Mouse (Mus musculus) forebrain, embryonic 10.5 days (tissue): ENCODE measurements around the gene Zfhx3. TPM values are rescaled to one million over a fixed set of nuclear protein-coding genes. Genes with fewer than 3 reads are reported as not detected.
A peak's percentile ranks its signal among the peaks of the same experiment; 100 is the strongest.

Experiments used
- DNase-seq: peaks from one replicate; pipeline ENCODE4 v3.0.0-alpha.2; 2017; ENCODE audit warnings: low spot score; ENCODE audit errors: extremely low spot score
- H3K27ac ChIP-seq: fragments of 300-500 bp; sonication (generic); 2 replicates; pipeline ENCODE4 v1.5.1; 2016; ENCODE audit warnings: mild to moderate bottlenecking
- H3K27me3 ChIP-seq: fragments of 300-500 bp; sonication (generic); 2 replicates; pipeline ENCODE4 v1.6.1; 2016; ENCODE audit warnings: mild to moderate bottlenecking; ENCODE audit not compliant: poor library complexity, severe bottlenecking
- H3K36me3 ChIP-seq: fragments of 300-500 bp; sonication (generic); replicated peaks from 2 replicates; pipeline ENCODE4 v1.6.1; 2016; ENCODE audit warnings: mild to moderate bottlenecking, moderate library complexity
- H3K4me1 ChIP-seq: fragments of 300-500 bp; sonication (generic); 2 replicates; pipeline ENCODE4 v1.6.1; 2016
- H3K4me3 ChIP-seq: fragments of 300-500 bp; sonication (generic); 2 replicates; pipeline ENCODE4 v1.5.1; 2016; ENCODE audit warnings: mild to moderate bottlenecking, moderate library complexity
- H3K9me3 ChIP-seq: fragments of 300-500 bp; sonication (generic); 2 replicates; pipeline ENCODE4 v1.6.1; 2016; ENCODE audit warnings: mild to moderate bottlenecking, moderate library complexity
- WGBS: fragments of 180-500 bp; shearing (Covaris S2); methylation state at CpG from one replicate; pipeline ENCODE4 v1.1.7; 2016; 5-methylcytosine and 5-hydroxymethylcytosine counted together
- polyA plus RNA-seq: library from polyadenylated mRNA; unstranded; fragments of >200 nt; fragmentation: Nextera tagmentation; extraction: Ambion mirVana; gene quantifications from 2 replicates; pipeline ENCODE4 v1.2.1, GENCODE M21; 2016

Zfhx3 gene
- polyA plus RNA-seq, 1 experiment from 2014 or later = 11.4 TPM

DNA sequence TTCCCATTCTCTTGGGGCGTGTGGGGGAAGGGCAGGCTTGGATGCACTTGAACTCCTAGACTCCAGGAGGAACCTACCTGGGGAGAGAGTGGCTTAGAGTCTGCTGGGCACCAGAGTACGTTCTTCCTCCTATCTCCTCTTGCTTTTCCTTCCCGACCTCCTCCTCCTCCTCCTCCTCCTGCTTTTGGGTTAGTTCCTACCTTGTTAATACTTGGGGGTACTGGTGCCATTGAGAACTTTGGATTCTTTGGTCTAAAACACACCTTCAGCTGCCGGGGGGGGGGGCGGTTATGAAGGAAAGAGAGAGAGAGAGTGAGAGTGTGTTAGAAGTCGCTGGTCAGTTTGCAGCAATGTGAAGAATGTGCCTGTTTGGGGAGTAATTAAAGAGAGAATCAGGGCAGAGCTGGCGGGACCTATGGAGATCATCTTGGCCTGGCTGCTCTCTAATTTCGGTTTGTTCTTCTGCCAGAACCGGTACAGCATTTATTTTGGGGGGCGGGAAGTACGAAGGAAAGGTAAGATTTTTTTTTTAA, 773.0 kb downstream of the Zfhx3 start:
- Histone ChIP-seq H3K4me1 (peaks cover 98% of the 10 kb centered on the region), H3K27me3 (peaks cover 43% of the 10 kb centered on the region), H3K4me3 (peak overlapping the region; percentile 88), H3K27ac (peak overlapping the region; percentile 94), H3K36me3 (no peaks in the 10 kb centered on the region), H3K9me3 (no peaks in the 10 kb centered on the region)
- 6% methylated on average over 11 of the region's 11 CpGs for WGBS
- DNase-seq = no peak

DNA sequence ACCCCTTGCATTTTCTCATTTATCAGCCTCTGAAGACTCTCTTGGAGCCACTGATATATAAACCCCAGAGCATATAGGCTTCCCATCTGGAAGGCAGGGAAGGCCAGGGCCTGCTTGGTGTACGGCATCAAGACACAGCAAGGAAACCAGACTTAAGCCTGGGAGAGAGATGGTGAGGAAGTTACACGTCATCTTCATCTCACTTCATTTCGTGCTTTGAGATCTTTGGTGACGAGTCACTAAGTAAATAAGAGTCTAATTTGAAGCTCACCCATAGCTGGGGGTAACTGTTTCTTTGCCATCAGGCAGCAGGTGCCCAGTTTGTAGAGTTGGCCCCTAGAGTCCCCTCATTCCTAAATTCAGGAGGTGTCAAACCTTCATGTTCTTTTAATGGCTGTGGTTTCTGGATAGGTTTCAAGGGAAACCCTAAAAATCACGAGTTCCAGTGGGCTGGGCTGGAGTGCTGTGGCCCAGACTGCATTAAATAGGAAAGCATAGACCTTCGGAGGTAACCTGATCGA, 773.9 kb downstream of the Zfhx3 start:
- 42% methylated on average over 7 of the region's 7 CpGs for WGBS
- no peaks in the 10 kb centered on the region for H3K9me3 ChIP-seq
- no peak for DNase-seq
- H3K27ac ChIP-seq = peak overlapping the region; percentile 48
- peaks cover 97% of the 10 kb centered on the region for H3K4me1 ChIP-seq
- H3K27me3 ChIP-seq = peaks cover 52% of the 10 kb centered on the region
- H3K36me3 ChIP-seq = no peaks in the 10 kb centered on the region
- peak overlapping the region; percentile 88 for H3K4me3 ChIP-seq

DNA sequence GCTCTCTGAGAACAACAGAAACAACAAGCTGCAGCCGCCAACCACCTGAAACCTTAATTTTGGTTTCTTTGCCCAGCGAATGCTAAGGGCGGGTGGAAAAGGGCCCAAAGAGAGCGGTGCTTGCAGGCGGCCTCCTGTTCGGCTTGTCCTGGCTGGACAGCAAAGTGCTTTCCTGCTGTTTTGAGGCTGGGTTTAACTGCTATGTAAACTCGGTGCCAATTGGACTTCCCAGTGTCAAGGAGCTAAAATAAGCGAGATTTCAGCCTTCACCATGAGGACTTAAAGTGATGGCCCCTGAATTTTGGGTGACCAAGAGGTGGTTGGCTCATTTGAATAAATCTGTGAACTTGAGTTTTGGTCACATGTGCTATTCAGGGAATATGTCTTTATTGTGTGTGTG, 775.1 kb downstream of the Zfhx3 start:
- Histone ChIP-seq H3K27ac (peak overlapping the region; percentile 56; the same call in 1 of the 2 replicates), H3K9me3 (no peaks in the 10 kb centered on the region), H3K4me1 (peaks cover 97% of the 10 kb centered on the region), H3K4me3 (peak overlapping the region; percentile 88; the same call in 1 of the 2 replicates), H3K36me3 (no peaks in the 10 kb centered on the region), H3K27me3 (peaks cover 62% of the 10 kb centered on the region)
- no peak for DNase-seq
- WGBS = 17% methylated on average over 8 of the region's 8 CpGs

DNA sequence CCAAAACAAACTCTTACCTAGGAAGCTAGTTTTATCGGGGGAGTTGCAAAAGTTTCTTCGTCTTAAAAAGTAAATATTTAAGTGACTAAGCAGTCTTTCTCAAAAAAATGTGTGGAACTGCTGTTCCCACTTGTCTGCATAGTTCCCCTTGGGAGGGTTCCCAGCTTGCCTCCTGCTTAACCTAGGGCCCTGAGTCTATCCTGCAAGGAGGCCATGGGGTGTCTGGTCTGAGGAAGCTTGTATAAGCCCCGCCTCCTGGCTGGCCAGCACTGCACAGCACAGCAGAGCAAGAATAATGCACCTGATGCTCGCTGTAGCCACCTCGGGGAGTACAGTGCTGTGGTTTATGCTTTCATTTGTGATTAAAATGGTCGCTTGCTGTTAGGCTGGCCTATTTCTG, 775.6 kb downstream of the Zfhx3 start:
- H3K36me3 ChIP-seq = no peaks in the 10 kb centered on the region
- peaks cover 62% of the 10 kb centered on the region for H3K27me3 ChIP-seq
- H3K9me3 ChIP-seq = no peaks in the 10 kb centered on the region
- H3K27ac ChIP-seq = peak overlapping the region; percentile 52
- 24% methylated on average over 6 of the region's 6 CpGs for WGBS
- peak overlapping the region; percentile 28 for H3K4me3 ChIP-seq
- no peak for DNase-seq
- H3K4me1 ChIP-seq = peaks cover 97% of the 10 kb centered on the region

DNA sequence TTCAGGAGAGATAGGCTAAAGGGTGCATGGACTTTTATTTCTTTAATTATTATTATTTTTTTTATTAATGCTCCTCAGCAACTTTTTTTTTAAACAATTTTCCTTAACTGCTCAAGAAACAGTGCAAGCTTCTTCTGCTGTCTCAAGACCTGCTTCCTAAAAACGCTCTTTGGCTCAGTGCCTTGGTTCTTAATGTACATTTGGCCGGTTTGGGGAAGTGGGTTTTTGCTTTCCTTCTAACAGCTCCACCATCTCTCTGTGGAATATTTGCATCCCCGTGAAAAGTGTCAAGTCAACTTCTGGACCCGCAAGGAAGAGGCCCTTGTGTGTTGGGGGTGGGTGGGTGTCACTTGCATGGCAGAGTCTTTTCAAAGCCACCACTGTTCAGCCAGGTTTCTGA, 778.4 kb downstream of the Zfhx3 start:
- WGBS = 83% methylated on average over 4 of the region's 4 CpGs
- peaks cover 66% of the 10 kb centered on the region for H3K27me3 ChIP-seq
- H3K27ac ChIP-seq = no peak overlapping the region
- H3K9me3 ChIP-seq = no peaks in the 10 kb centered on the region
- H3K36me3 ChIP-seq = no peaks in the 10 kb centered on the region
- H3K4me1 ChIP-seq = peaks cover 97% of the 10 kb centered on the region
- no peak for DNase-seq
- no peak overlapping the region for H3K4me3 ChIP-seq

DNA sequence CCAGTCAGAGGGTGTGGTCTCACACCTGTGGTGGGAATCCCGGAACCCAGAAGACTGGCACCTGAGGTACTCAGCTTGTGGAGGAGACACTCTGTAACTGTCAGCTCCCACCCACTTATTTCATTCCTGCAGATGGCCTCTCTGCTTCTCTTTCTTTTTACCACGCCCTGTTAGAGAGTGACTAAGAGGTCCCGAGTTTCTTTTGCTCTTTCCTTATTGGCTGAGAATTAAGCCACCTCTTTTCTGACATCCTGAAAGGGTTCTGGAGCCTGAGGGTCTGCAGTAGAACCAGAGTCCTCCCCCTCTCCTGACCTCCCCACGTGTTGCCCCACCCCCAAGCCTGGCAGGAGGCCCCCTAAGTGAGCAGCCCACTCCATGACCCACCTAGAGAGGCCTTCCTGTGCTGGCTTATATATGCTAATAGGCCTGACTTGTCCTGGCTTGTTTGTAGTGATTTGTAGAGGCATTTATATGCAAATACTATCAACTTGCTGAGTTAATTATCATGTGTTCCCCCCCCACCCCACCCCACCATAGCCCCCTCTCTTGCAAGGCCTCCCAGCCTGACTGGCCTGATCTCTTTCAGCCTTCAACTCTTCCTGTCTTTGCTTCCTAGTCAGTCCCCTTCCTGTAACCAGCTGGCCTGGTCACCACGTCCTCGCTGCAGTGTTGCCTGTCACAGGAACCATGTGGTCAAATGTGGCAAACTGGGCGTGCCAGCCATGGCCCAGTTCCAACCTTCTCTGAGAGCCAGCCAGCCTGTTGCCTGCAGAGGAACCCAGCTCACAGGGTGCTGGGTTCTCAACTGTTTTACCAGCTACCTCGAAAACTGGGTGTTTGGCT, 780.4 kb downstream of the Zfhx3 start:
- no peak for DNase-seq
- H3K27me3 ChIP-seq = peaks cover 51% of the 10 kb centered on the region
- WGBS = 10% methylated on average over 8 of the region's 8 CpGs
- H3K4me3 ChIP-seq = no peak overlapping the region
- no peaks in the 10 kb centered on the region for H3K36me3 ChIP-seq
- peaks cover 97% of the 10 kb centered on the region for H3K4me1 ChIP-seq
- no peaks in the 10 kb centered on the region for H3K9me3 ChIP-seq
- peak overlapping the region; percentile 65; the same call in 1 of the 2 replicates for H3K27ac ChIP-seq

DNA sequence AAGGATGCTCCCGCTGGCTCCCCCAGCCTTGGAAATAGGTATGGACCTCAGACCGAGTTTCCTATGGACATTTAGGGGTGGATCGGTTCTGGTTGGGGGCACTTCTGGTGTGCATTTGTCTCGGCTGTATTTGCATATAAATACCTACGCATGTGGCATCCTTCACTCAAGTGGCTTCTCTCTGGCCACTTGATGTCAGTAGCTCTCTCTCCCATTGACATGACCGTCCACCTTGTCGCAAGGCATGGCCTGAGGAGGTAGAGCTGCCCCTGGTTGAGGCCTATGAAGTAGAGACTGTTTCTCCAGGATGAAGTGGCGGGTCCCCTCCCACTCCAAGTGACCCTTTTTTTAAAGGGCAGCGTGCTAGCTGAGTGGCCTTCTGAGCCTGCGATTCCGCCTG, 781.2 kb downstream of the Zfhx3 start:
- WGBS = 32% methylated on average over 11 of the region's 11 CpGs
- no peak overlapping the region for H3K4me3 ChIP-seq
- H3K4me1 ChIP-seq = peaks cover 97% of the 10 kb centered on the region
- no peak for DNase-seq
- no peaks in the 10 kb centered on the region for H3K9me3 ChIP-seq
- no peaks in the 10 kb centered on the region for H3K36me3 ChIP-seq
- H3K27me3 ChIP-seq = peaks cover 47% of the 10 kb centered on the region
- peak overlapping the region; percentile 65; the same call in 1 of the 2 replicates for H3K27ac ChIP-seq

DNA sequence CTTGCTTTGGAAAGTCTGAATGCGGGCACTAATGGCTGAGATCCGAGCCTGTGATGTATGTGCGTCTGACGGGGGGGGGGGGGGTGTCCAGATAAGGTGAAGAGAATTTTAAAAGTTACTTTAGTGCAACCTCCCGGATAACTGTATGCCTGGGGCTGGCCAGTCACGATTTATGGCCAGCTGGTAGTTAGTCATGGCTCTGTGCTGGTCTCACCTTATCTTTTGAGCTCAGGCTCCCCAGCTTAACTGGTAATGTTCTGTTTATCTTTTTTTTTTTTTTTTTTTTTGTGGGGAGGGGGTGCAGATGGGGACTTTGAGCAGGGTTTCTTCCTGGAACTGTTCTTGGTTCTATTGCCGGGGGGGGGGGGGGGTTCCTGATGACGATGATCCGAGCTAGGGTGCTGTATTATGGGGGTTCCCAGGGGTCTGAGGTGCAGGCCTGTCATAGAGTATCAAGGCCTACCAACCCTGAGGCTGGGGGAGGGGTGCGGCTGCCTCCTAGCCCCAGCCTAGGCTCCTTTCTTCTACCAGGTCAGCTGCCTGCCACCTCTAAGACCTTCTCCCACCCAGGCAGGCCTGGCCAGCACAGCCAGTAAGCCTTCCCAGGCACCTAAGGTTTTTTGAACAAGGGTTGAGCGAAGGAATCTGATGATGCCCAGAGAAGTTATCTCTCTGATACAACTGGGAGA, 782.5 kb downstream of the Zfhx3 start:
- H3K9me3 ChIP-seq = no peaks in the 10 kb centered on the region
- H3K27me3 ChIP-seq = peaks cover 44% of the 10 kb centered on the region
- no peak for DNase-seq
- H3K4me3 ChIP-seq = no peak overlapping the region
- peaks cover 99% of the 10 kb centered on the region for H3K4me1 ChIP-seq
- WGBS = 23% methylated on average over 11 of the region's 11 CpGs
- H3K36me3 ChIP-seq = no peaks in the 10 kb centered on the region
- H3K27ac ChIP-seq = peak overlapping the region; percentile 84

DNA sequence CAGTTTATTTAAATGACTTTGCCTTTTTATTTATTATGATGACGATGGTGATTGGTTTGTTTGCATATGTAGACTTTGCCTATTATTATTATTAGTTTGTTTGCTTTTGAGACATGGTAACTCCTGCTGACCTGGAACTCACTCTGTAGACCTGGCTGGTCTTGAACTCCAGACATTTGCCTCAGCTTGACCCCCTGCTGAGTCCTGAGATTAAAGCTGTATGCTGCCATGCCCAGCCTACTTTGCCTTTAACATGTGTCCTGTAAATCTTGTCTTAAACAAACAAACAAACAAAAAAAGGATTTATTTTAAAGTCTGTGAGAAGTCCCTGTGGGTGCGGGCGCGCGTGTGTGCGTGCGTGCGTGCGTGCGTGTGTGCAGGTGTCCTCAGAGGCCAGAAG, 783.2 kb downstream of the Zfhx3 start:
- H3K36me3 ChIP-seq = no peaks in the 10 kb centered on the region
- 25% methylated on average over 10 of the region's 10 CpGs for WGBS
- peaks cover 99% of the 10 kb centered on the region for H3K4me1 ChIP-seq
- no peak for DNase-seq
- peaks cover 44% of the 10 kb centered on the region for H3K27me3 ChIP-seq
- peak overlapping the region; percentile 18 for H3K4me3 ChIP-seq
- H3K27ac ChIP-seq = peak overlapping the region; percentile 84
- no peaks in the 10 kb centered on the region for H3K9me3 ChIP-seq

DNA sequence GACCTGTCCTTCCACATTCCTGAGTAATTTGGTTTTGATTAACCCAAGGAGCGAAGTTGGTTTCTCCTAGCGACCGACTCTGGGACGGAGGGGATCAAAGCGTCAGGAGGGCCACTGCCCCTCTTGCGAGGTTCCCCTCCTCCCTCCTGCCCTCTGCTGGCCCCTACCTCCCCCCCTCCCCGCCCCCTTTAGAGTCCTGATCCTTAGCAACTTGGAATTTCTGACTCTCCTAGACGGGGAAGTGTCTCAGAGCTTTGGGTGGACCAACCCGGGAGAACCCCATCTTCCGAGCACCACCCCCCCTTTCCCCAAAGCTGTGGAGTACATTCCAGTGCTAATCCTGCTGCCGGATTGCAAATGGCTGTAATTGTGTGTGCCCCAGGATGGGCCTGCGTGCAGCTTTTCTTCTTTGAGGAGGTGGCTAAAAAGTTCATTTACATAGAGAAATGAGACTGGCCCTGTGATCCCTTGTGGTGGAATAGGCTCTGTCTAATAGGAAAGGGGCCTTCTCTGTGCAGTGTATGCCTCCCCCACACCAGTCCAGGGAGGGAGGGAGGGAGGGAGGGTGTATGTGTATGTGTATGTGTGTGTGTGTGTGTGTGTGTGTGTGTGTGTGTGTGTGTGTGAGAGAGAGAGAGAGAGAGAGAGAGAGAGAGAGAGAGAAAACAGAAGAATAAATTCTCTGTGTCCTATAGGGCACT, 784.2 kb downstream of the Zfhx3 start:
- peaks cover 100% of the 10 kb centered on the region for H3K4me1 ChIP-seq
- peak overlapping the region; percentile 34; the same call in 1 of the 2 replicates for H3K4me3 ChIP-seq
- WGBS = 3% methylated on average over 12 of the region's 12 CpGs
- peak; percentile 80 for DNase-seq
- no peaks in the 10 kb centered on the region for H3K36me3 ChIP-seq
- peak overlapping the region; percentile 84 for H3K27ac ChIP-seq
- H3K27me3 ChIP-seq = peaks cover 34% of the 10 kb centered on the region
- no peaks in the 10 kb centered on the region for H3K9me3 ChIP-seq

DNA sequence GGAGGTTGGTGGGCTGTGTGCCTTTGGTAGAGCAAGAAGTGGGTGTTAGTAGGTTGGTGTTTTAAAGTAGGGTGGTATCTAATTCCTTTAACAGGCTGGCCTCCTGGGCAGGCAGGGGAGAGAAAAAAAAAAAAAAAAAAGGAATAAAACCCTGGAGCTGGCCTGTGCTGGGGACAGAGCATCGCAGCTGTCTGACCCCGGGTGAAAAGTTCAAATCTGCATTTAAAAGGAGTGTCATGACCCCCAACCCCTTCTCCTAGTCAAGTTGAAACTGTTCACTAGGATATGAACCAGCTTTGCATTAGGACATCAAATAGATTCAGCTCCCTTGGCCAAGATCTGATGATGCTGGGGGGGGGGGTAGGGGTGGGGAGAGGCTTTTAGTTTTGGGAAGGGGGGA, 786.7 kb downstream of the Zfhx3 start:
- Histone ChIP-seq H3K4me1 (peaks cover 100% of the 10 kb centered on the region), H3K36me3 (no peaks in the 10 kb centered on the region), H3K27ac (peak overlapping the region; percentile 84), H3K27me3 (peaks cover 27% of the 10 kb centered on the region), H3K9me3 (no peaks in the 10 kb centered on the region), H3K4me3 (peak overlapping the region; percentile 25; the same call in 1 of the 2 replicates)
- 0% methylated on average over 2 of the region's 2 CpGs for WGBS
- no peak for DNase-seq

DNA sequence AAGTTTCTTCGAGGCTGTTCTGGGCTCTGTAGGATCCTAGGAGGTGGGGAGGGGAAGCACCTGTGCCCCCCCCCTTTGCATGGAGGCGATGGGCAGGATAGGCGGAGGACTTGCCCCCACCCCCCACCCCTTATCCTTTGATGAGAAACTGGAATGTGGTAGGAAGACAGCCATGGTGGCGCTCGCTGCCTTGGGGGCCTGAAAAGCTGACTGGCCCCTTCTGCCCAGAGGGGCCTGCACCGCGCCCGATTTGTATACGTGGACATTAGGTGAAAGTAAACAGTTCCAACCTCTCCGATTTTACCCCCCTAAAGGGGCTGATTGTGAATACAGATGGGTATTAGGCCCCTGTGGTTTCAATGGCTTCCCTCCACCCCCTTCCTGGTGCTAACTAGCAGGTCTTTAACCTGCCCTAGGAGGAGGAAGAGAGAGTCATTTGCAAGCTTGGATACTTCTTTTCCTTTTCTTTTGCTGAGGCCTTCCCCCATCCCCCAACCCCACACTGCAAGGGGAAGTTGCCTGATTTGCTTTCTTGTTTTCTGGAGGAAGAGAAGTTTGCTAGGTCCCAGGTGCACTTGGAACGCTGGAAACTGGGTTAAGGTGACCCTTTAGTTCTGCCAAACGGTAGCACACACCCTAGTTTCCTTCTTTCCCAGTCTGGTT, 787.4 kb downstream of the Zfhx3 start:
- DNase-seq = no peak
- WGBS = 3% methylated on average over 12 of the region's 12 CpGs
- Histone ChIP-seq H3K4me1 (peaks cover 99% of the 10 kb centered on the region), H3K4me3 (peak overlapping the region; percentile 25), H3K9me3 (no peaks in the 10 kb centered on the region), H3K27ac (peak overlapping the region; percentile 78), H3K36me3 (no peaks in the 10 kb centered on the region), H3K27me3 (peaks cover 23% of the 10 kb centered on the region)
